Mouse (Mus musculus) R1 (cell line): ENCODE measurements around the gene Proz.

Experiments used
- DNase-seq: peaks from one replicate; pipeline ENCODE4 v3.0.0-alpha.2; 2018; ENCODE audit warnings: low read depth, low spot score

Proz gene

GRCm38 (mm10) chr8:13105908-13106551, 45.3 kb downstream of the Proz start:
- DNase-seq, result peak; percentile 58

GRCm38 (mm10) chr8:13107990-13108638, 47.4 kb downstream of the Proz start:
- no peak for DNase-seq

- no peak for DNase-seq
Measured at GRCm38 (mm10) chr8:13108967-13109366, 48.3 kb downstream of the Proz start.

GRCm38 (mm10) chr8:13109416-13109960, 48.8 kb downstream of the Proz start:
- no peak for DNase-seq

GRCm38 (mm10) chr8:13111917-13112316, 51.2 kb downstream of the Proz start:
- no peak for DNase-seq

- DNase-seq, result no peak
Measured at GRCm38 (mm10) chr8:13113232-13113631, 52.5 kb downstream of the Proz start.

- DNase-seq, result no peak
Measured at GRCm38 (mm10) chr8:13117096-13117495, 56.4 kb downstream of the Proz start.

- DNase-seq, result no peak
Measured at GRCm38 (mm10) chr8:13118516-13118915, 57.8 kb downstream of the Proz start.

GRCm38 (mm10) chr8:13120882-13121665, 60.4 kb downstream of the Proz start:
- DNase-seq, result no peak

GRCm38 (mm10) chr8:13122887-13123421, 62.2 kb downstream of the Proz start:
- no peak for DNase-seq

GRCm38 (mm10) chr8:13124897-13125296, 64.2 kb downstream of the Proz start:
- no peak for DNase-seq
